Mouse (Mus musculus) thymus, adult 2 months (tissue): ENCODE data around the gene Wnt2b.

ENCODE experiments used
- CTCF ChIP-seq: fragments of 200-500 bp; IDR thresholded peaks from 2 replicates; pipeline ENCODE4 v1.5.1; 2012; ENCODE audit warnings: mild to moderate bottlenecking, control low read depth, low read length, moderate library complexity, borderline replicate concordance; ENCODE audit not compliant: control insufficient read depth, poor library complexity, insufficient read depth; ENCODE audit errors: extremely low read depth
- POLR2A ChIP-seq: fragments of 200-500 bp; IDR thresholded peaks from 2 replicates; pipeline ENCODE4 v1.6.1; 2012; ENCODE audit warnings: mild to moderate bottlenecking, low read length, control low read depth, moderate library complexity; ENCODE audit not compliant: control insufficient read depth, poor library complexity, insufficient read depth; ENCODE audit errors: extremely low read depth

- no peak for TF ChIP-seq POLR2A
- TF ChIP-seq CTCF, result no peak
Observed at GRCm38 (mm10) chr3:104942682-104943081, 19.0 kb downstream of the Wnt2b start.
